Mouse (Mus musculus): ENCODE data around the gene Krt17.
"Not testable (repeated sequence)": the region's sequence is repeated elsewhere in the genome, so short reads cannot be mapped to it uniquely, and the experiment has no call there.

The Krt17 gene

DNA sequence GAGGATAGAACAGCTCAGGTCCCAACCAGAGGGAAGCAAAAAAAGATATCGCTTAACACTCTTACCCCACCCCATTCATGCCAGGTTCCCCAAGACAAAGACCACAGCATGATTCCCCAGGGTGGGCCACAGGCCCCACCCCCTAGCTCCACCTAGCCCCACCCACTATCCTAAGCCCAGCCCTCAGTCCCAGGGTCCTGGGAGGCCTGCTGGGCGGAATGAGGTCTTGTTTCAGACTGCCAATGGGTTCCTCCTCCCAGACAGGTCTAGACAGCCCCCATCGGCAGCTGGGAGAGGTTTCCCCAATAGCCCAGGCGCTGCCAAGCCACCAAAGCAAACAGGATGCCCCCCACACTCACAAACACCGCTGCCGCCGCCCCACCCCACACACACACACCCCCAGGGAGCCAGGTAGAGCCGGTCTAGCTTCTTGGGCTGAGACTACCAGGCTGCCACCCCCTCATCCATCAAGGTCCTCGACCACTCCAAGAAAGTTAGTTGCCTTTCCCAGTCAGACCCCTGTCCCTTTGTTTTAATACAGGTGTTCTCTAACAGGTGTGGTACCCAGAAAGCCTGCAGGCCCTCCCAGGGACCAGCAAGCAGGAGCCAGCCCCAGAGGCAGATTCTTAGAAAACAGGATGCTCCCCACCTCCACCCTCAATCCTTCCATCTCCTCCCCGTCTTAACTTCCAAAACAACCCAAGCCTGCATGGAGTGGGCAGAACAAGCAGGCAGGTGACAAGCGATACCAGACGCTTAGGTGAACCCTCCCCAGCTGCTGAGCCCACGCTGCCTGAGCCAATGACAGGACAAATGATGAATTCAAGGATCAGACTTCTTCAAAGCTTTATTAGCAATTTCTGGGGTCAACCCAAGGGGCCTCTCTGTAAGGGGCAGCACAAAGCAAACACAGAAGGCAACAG lies 1.5 kb upstream of the Krt17 start:
- DNase-seq = no peak

GRCm38 (mm10) chr11:100261235-100261605 lies 391 bp upstream of the Krt17 start:
- DNase-seq = no peak

- no peak for DNase-seq
Observed at GRCm38 (mm10) chr11:100259079-100259478, 1.8 kb downstream of the Krt17 start.

DNA sequence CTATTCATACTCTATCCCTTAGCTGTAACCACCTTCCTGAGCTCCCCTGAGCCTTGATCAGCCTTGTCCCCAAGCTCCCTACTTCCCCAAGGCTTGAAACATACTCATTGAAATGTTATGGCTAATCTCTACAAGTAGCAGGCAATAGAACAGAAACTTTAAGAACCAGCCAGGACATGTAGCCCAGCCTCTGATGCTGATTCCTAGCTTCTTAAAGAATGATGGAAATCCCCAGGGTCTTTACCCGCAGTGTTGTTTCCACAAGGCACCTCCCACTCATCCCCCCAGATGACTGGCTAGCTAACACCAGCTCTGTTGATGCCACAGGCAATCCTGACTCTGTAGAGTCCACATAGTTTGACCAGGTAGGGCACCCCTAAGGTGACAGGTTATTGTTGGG lies 2.9 kb downstream of the Krt17 start:
- DNase-seq = no peak

GRCm38 (mm10) chr11:100255514-100255913 lies 5.3 kb downstream of the Krt17 start:
- DNase-seq = no peak

- no peak for DNase-seq
Observed at GRCm38 (mm10) chr11:100254360-100255090, 6.3 kb downstream of the Krt17 start.

- DNase-seq = no peak
Observed at GRCm38 (mm10) chr11:100248852-100249465, 11.9 kb downstream of the Krt17 start, which contains the start of gene Krt16. TSS of gene Krt16 (minus strand) at chr11:100248902.

- not testable (repeated sequence) for DNase-seq
Observed at GRCm38 (mm10) chr11:100246471-100246870, 14.4 kb downstream of the Krt17 start.

GRCm38 (mm10) chr11:100240272-100240671 lies 20.6 kb downstream of the Krt17 start:
- not testable (repeated sequence) for DNase-seq

GRCm38 (mm10) chr11:100221741-100222140 lies 39.1 kb downstream of the Krt17 start:
- no peak for DNase-seq

- no peak for DNase-seq
Observed at GRCm38 (mm10) chr11:100219304-100219703, 41.5 kb downstream of the Krt17 start.

DNA sequence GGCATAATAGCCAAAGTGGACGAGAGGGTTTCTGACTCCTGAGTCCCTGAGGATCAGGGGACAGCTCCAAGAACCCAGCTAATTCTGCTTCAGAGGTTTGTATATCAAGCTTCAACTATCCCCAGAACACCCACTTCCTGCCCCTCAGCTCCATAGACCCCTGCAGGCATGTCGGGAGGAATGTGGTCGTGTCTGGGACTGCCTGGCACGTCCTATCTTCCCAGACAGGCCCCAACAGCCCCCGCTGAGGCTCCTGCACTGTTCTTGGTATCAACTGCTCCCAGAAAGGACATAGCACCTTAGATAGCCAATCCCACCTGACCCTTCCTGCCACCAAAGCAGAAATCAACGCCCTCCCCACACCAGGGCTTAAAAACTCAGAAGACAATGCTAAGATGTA lies 52.3 kb downstream of the Krt17 start:
- no peak for DNase-seq

DNA sequence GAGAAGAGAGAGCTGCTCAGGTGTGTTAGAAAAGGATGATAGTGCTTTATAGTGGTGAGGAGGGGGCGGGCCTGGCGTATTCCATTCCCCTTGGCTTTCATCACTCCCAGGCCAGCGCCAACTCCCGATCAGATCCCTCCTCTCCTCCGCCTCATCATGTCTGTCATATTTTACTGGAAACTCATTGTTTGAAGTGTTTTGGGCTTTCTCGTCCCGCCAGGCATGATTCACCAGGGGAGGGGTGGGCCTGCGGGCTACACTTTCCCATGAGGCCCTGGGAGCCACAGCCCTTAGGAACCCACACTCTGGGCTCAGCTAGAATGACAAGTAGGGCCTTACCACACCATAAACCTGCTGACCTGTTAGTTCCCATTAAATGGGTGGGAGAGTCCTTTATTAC lies 53.3 kb downstream of the Krt17 start, which contains the start of gene Krt14:
Gene Krt14 (minus strand): TSS at position 51 of the 400 bp plus-strand sequence.
- DNase-seq = no peak

Measured in cerebellum, adult 9-10 months (tissue).